Mouse (Mus musculus): ENCODE results near the gene Polr2i. TPM values are rescaled to one million over a fixed set of nuclear protein-coding genes. Genes with fewer than 3 reads are reported as not detected.

Gene Polr2i
- polyA plus RNA-seq (2021; fragmentation: Nextera tagmentation), result 144 and 151 TPM in 2 replicates
- long read RNA-seq, experiment 1, transcript Polr2i-201 (6 exons, 819 nt), result major isoform, 24 of 42 reads
- long read RNA-seq, experiment 1, transcript Polr2i-202 (5 exons, 508 nt), result minor isoform, 9 of 42 reads
- long read RNA-seq, experiment 1, partial matches to known transcripts, result 2 of 42 reads
- long read RNA-seq, experiment 1, other reads (novel, unspliced or antisense), result 3 of 42 reads
- long read RNA-seq, experiment 2, transcript Polr2i-201 (6 exons, 819 nt), result major isoform, 6 of 8 reads
- long read RNA-seq, experiment 2, partial matches to known transcripts, result 0 of 8 reads
- long read RNA-seq, experiment 2, other reads (novel, unspliced or antisense), result 1 of 8 reads

DNA sequence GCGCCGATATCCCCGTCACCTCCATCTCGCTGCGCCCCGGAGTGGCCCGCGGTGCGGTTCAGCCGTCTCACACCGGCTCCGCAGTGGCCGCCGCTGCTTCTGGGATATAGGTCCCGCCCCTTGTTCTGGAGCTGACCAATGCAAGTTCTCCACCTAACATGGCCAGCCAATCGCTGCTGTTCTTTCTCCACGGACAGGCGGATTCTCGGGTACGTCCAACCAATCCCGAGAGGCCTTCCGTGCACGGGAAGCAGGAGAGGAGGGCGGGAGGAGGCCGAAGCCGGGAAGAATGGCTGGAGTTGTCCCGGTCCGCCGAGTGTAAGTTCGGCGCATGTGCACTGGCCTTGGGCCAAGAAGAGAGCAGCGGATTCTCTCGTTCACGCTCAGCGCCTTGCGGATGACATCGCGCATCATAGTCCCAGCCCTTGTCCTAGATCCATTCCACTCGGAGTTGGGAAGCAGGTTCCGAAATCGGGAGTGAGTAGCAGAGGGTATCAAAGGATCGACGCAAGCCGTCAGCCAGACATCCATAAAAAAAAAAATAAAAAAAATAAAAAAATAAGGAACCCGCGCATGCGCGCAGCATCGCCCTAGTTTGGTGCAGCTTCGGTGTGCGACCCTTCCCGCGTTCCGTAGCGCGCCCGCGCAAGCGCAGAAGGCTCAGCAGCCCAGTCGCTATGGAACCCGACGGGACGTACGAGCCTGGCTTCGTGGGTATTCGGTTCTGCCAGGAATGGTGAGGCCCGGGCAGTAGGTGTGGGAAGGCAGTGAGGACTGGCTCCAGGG is at the start of gene Polr2i, which contains the start of gene Tbcb:
TSS of gene Polr2i (plus strand) at position 280 of the 786 bp plus-strand sequence.
TSS of gene Tbcb (minus strand) at position 604 of the 786 bp plus-strand sequence.

DNA sequence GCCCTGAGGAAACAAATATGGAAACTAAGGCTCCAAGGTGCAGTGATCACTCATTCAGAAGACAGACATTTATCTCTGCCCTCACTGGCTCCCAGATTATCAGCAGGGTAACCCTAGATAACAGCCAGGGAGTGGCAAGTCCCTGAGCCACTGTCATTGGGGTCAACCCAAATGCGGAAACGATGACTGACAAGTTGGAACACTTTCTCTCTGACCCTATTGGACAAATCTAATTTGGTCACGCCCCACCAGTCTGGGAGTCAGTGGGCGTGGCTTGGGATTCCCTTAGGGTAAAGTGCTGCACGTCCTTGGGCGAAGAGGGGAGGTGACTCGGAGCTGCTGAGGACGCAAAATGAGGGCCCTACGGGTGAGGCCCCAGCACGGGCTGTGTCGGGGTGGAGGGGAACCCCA is 47.9 kb upstream of the Polr2i start, which contains the start of gene Cox7a1:
TSS of gene Cox7a1 (plus strand) at position 266 of the 411 bp plus-strand sequence.

GRCm38 (mm10) chr7:30198481-30198971 is 33.2 kb upstream of the Polr2i start, which contains the start of gene Capns1:
TSS of gene Capns1 (minus strand) at chr7:30198811.

GRCm38 (mm10) chr7:30235625-30236024 is 3.9 kb downstream of the Polr2i start, which contains the start of gene Ovol3:
TSS of gene Ovol3 (minus strand) at chr7:30235725.

GRCm38 (mm10) chr7:30279951-30280669 is 48.4 kb downstream of the Polr2i start, which contains the start of the genes Thap8 and Wdr62:
TSS of gene Thap8 (plus strand) at chr7:30280094.
TSS of gene Wdr62 (minus strand) at chr7:30280419.

Other genes with a start within 250 kb of the Polr2i start
- 0.23 and 0.29 TPM in 2 replicates for gene Zfp568, start 248.0 kb upstream of the Polr2i start, polyA plus RNA-seq (2021; fragmentation: Nextera tagmentation)
- 5.0 and 5.1 TPM in 2 replicates for gene Zfp14, start 180.6 kb upstream of the Polr2i start, polyA plus RNA-seq (2021; fragmentation: Nextera tagmentation)
- 2.5 and 2.7 TPM in 2 replicates for gene Zfp82, start 159.0 kb upstream of the Polr2i start, polyA plus RNA-seq (2021; fragmentation: Nextera tagmentation)
- gene Gm26920, start 141.5 kb upstream of the Polr2i start, polyA plus RNA-seq (2021; fragmentation: Nextera tagmentation), result 0.08 and 0.69 TPM in 2 replicates
- gene Zfp566, start 141.4 kb upstream of the Polr2i start, polyA plus RNA-seq (2021; fragmentation: Nextera tagmentation), result 6.6 and 6.7 TPM in 2 replicates
- 58.4 and 64.8 TPM in 2 replicates for gene Zfp260, start 137.2 kb upstream of the Polr2i start, polyA plus RNA-seq (2021; fragmentation: Nextera tagmentation)
- 7.3 and 8.7 TPM in 2 replicates for gene Zfp382, start 110.0 kb upstream of the Polr2i start, polyA plus RNA-seq (2021; fragmentation: Nextera tagmentation)
- gene Zfp146, start 62.2 kb upstream of the Polr2i start, polyA plus RNA-seq (2021; fragmentation: Nextera tagmentation), result 3.2 and 3.3 TPM in 2 replicates
- gene Cox7a1, start 47.8 kb upstream of the Polr2i start, polyA plus RNA-seq (2021; fragmentation: Nextera tagmentation), result 13.4 and 28.5 TPM in 2 replicates
- 39.7 and 41.1 TPM in 2 replicates for gene Capns1, start 33.1 kb upstream of the Polr2i start, polyA plus RNA-seq (2021; fragmentation: Nextera tagmentation)
- gene Tbcb, start 324 bp downstream of the Polr2i start, polyA plus RNA-seq (2021; fragmentation: Nextera tagmentation), result 265 and 278 TPM in 2 replicates
- not detected in 2 replicates for gene Ovol3, start 3.8 kb downstream of the Polr2i start, polyA plus RNA-seq (2021; fragmentation: Nextera tagmentation)
- 0.13 and 0.30 TPM in 2 replicates for gene Thap8, start 48.1 kb downstream of the Polr2i start, polyA plus RNA-seq (2021; fragmentation: Nextera tagmentation)
- 0.25 and 0.58 TPM in 2 replicates for gene Wdr62, start 48.5 kb downstream of the Polr2i start, polyA plus RNA-seq (2021; fragmentation: Nextera tagmentation)
- 160 and 231 TPM in 2 replicates for gene Clip3, start 59.8 kb downstream of the Polr2i start, polyA plus RNA-seq (2021; fragmentation: Nextera tagmentation)
- 140 and 144 TPM in 2 replicates for gene Alkbh6, start 76.8 kb downstream of the Polr2i start, polyA plus RNA-seq (2021; fragmentation: Nextera tagmentation)
- gene Syne4, start 82.9 kb downstream of the Polr2i start, polyA plus RNA-seq (2021; fragmentation: Nextera tagmentation), result 0.33 and 0.63 TPM in 2 replicates
- gene E130208F15Rik, start 89.8 kb downstream of the Polr2i start, polyA plus RNA-seq (2021; fragmentation: Nextera tagmentation), result 3.0 and 4.7 TPM in 2 replicates
- 22.3 and 23.3 TPM in 2 replicates for gene Sdhaf1, start 91.9 kb downstream of the Polr2i start, polyA plus RNA-seq (2021; fragmentation: Nextera tagmentation)
- gene Lrfn3, start 130.8 kb downstream of the Polr2i start, polyA plus RNA-seq (2021; fragmentation: Nextera tagmentation), result 4.7 and 4.8 TPM in 2 replicates
- 120 and 125 TPM in 2 replicates for gene Tyrobp, start 181.8 kb downstream of the Polr2i start, polyA plus RNA-seq (2021; fragmentation: Nextera tagmentation)
- gene Hcst, start 187.9 kb downstream of the Polr2i start, polyA plus RNA-seq (2021; fragmentation: Nextera tagmentation), result 2.7 and 3.0 TPM in 2 replicates
- 0.40 and 0.80 TPM in 2 replicates for gene Nfkbid, start 189.8 kb downstream of the Polr2i start, polyA plus RNA-seq (2021; fragmentation: Nextera tagmentation)
- 316 and 379 TPM in 2 replicates for gene Aplp1, start 213.6 kb downstream of the Polr2i start, polyA plus RNA-seq (2021; fragmentation: Nextera tagmentation)
- 1.9 and 2.2 TPM in 2 replicates for gene Kirrel2, start 225.7 kb downstream of the Polr2i start, polyA plus RNA-seq (2021; fragmentation: Nextera tagmentation)
- 0.90 and 0.92 TPM in 2 replicates for gene Nphs1, start 226.4 kb downstream of the Polr2i start, polyA plus RNA-seq (2021; fragmentation: Nextera tagmentation)